Mouse (Mus musculus): Measurements from ENCODE around the gene Cdhr3. TPM values are rescaled to one million over a fixed set of nuclear protein-coding genes. Genes with fewer than 3 reads are reported as not detected.

The Cdhr3 gene
- total and polyA plus RNA-seq, 3 experiments, result not detected

DNA sequence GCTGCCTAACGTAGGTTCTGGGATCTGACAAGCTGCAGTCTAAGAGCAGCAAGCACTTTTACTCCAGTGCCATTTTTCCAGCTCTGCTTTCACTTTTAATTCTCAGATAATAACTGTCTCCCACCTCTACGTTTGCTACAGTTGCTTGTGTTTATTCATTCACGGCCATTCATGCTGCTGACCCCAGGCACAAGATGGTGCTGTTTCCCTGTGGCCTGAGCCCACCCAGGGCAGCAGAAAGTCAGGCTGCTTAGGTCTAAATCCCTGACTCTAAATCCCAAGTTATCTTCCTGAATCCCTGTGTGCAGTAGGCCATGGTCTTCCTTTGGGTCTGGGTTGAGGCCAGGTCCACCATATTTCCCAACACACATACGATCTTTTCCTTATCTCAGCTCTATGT is 26.3 kb downstream of the Cdhr3 start:
- no peaks in the 10 kb centered on the region for H3K79me2 ChIP-seq (ENCODE audit: control insufficient read depth, insufficient read depth, low read length, poor library complexity)
- no peak for DNase-seq (ENCODE audit: low read depth, low spot score)

DNA sequence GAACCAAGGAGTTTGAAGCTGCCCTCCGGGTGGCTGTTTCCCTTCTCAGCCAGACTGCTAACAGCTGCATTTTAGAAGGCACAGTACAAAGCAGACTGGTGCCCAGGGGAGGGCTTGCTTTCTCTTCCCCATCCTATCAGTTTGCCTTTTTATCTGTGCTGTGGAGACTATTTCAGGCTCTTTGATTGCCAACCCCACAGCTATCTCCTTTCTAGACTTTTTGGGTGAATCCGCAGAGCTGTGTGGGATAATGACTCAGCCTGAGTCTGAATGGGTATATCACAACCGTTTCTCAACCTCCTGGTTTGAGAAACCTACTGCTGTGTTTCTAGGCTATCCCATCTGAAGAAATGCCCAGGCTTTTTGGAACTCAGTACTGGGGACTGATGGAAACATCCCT is 27.5 kb downstream of the Cdhr3 start:
- peak; percentile 58; the same call in 1 of the 2 replicates for TF ChIP-seq TBP (IDR thresholded peaks at IDR 0.05; ENCODE audit: low read depth, low read length)
- no peak for TF ChIP-seq CTCF (IDR thresholded peaks at IDR 0.05 in 2 of 3, conservative IDR thresholded peaks at IDR 0.05 in 1 of 3; ENCODE audit: control insufficient read depth in 1 of 3, insufficient read depth in 1 of 3, low read depth in 2 of 3, low read length in 3 of 3, poor library complexity in 1 of 3, severe bottlenecking in 1 of 3)
- no peak for TF ChIP-seq CHD2 (IDR thresholded peaks at IDR 0.05; ENCODE audit: low read length)
- TF ChIP-seq TCF12 (IDR thresholded peaks at IDR 0.05; ENCODE audit: low read depth, low read length), result peak; percentile 34; the same call in 1 of the 2 replicates
- no peak for TF ChIP-seq ELF1 (IDR thresholded peaks at IDR 0.05; ENCODE audit: low read depth, low read length)
- peak; percentile 63 for TF ChIP-seq GATA1 (IDR thresholded peaks at IDR 0.05; ENCODE audit: low read depth, low read length)
- TF ChIP-seq RCOR1 (IDR thresholded peaks at IDR 0.05; ENCODE audit: low read depth, low read length), result peak; percentile 64; the same call in 1 of the 2 replicates
- TF ChIP-seq MYC (IDR thresholded peaks at IDR 0.05; ENCODE audit: low read depth, low read length), result no peak
- TF ChIP-seq ETS1 (IDR thresholded peaks at IDR 0.05; ENCODE audit: low read depth, low read length), result peak; percentile 50; the same call in 1 of the 2 replicates
- peak; percentile 52 to 54; a peak in 3 of 4 replicates for TF ChIP-seq EP300 (IDR thresholded peaks at IDR 0.05; ENCODE audit: low read depth in 1 of 2, low read length in 2 of 2)
- peak; percentile 56; the same call in 1 of the 2 replicates for TF ChIP-seq MEF2A (IDR thresholded peaks at IDR 0.05; ENCODE audit: extremely low read depth, insufficient replicate concordance, low read depth, low read length, poor library complexity, severe bottlenecking)
- H3K4me1 ChIP-seq (ENCODE audit: control insufficient read depth in 1 of 2, insufficient read depth in 2 of 2, low read length in 2 of 2), result peaks cover 8 to 22% of the 10 kb centered on the region in 2 experiments

More for the DNA sequence above, 26.3 kb downstream of the Cdhr3 start:
- Histone ChIP-seq H3K36me3 (ENCODE audit: control insufficient read depth in 1 of 2, insufficient read depth in 2 of 2, low read length in 2 of 2) (peaks cover 0 to 5% of the 10 kb centered on the region in 2 experiments; a peak in 1 of 4 replicates), H3K9ac (ENCODE audit: control insufficient read depth, low read depth, low read length, poor library complexity, severe bottlenecking) (no peak overlapping the region), H3K27me3 (ENCODE audit: control insufficient read depth in 1 of 2, insufficient read depth in 2 of 2, low read length in 2 of 2) (no peaks in the 10 kb centered on the region), H3K9me3 (replicated peaks; ENCODE audit: insufficient read depth, low read length) (no peaks in the 10 kb centered on the region), H3K4me3 (ENCODE audit: control insufficient read depth in 1 of 2, insufficient read depth in 1 of 2, low read depth in 2 of 2, low read length in 2 of 2) (no peak overlapping the region), H3K27ac (ENCODE audit: control insufficient read depth, low read depth, low read length) (no peak overlapping the region), H3K4me1 (ENCODE audit: control insufficient read depth in 1 of 2, insufficient read depth in 2 of 2, low read length in 2 of 2) (peaks cover 8 to 22% of the 10 kb centered on the region in 2 experiments)
- TF ChIP-seq USF2 (IDR thresholded peaks at IDR 0.05; ENCODE audit: borderline replicate concordance in 1 of 2, insufficient read depth in 1 of 2, low read depth in 1 of 2, low read length in 2 of 2) (no peak), CTCF (IDR thresholded peaks at IDR 0.05 in 2 of 3, conservative IDR thresholded peaks at IDR 0.05 in 1 of 3; ENCODE audit: control insufficient read depth in 1 of 3, insufficient read depth in 1 of 3, low read depth in 2 of 3, low read length in 3 of 3, poor library complexity in 1 of 3, severe bottlenecking in 1 of 3) (peak in 1 of 3 experiments; percentile 5; a peak in 1 of 6 replicates), POLR2A (IDR thresholded peaks at IDR 0.05; ENCODE audit: control insufficient read depth in 1 of 2, insufficient read depth in 1 of 2, low read depth in 1 of 2, low read length in 2 of 2, poor library complexity in 1 of 2) (no peak), RCOR1 (IDR thresholded peaks at IDR 0.05; ENCODE audit: low read depth, low read length) (no peak), ZMIZ1 (IDR thresholded peaks at IDR 0.05; ENCODE audit: low read depth, low read length) (no peak), ETS1 (IDR thresholded peaks at IDR 0.05; ENCODE audit: low read depth, low read length) (no peak), SMC3 (IDR thresholded peaks at IDR 0.05; ENCODE audit: low read depth, low read length) (0 out of 2 replicates have a peak, but pooled peaks have one; percentile 12), RAD21 (IDR thresholded peaks at IDR 0.05; ENCODE audit: low read depth, low read length) (peak; percentile 5), POLR2AphosphoS5 (IDR thresholded peaks at IDR 0.05; ENCODE audit: borderline replicate concordance, low read depth, low read length) (no peak), CHD2 (IDR thresholded peaks at IDR 0.05; ENCODE audit: low read length) (no peak), GABPA (IDR thresholded peaks at IDR 0.05; ENCODE audit: low read depth, low read length) (no peak)

More for the DNA sequence above, 27.5 kb downstream of the Cdhr3 start:
- no peak overlapping the region for H3K4me3 ChIP-seq (ENCODE audit: control insufficient read depth in 1 of 2, insufficient read depth in 1 of 2, low read depth in 2 of 2, low read length in 2 of 2)
- H3K27ac ChIP-seq (ENCODE audit: control insufficient read depth, low read depth, low read length), result no peak overlapping the region
- H3K79me2 ChIP-seq (ENCODE audit: control insufficient read depth, insufficient read depth, low read length, poor library complexity), result no peaks in the 10 kb centered on the region
- H3K36me3 ChIP-seq (ENCODE audit: control insufficient read depth in 1 of 2, insufficient read depth in 2 of 2, low read length in 2 of 2), result peaks cover 0 to 5% of the 10 kb centered on the region in 2 experiments; a peak in 1 of 4 replicates
- no peaks in the 10 kb centered on the region; a peak in 1 of 4 replicates for H3K27me3 ChIP-seq (ENCODE audit: control insufficient read depth in 1 of 2, insufficient read depth in 2 of 2, low read length in 2 of 2)
- DNase-seq (ENCODE audit: low read depth, low spot score), result peak; percentile 45
- H3K9ac ChIP-seq (ENCODE audit: control insufficient read depth, low read depth, low read length, poor library complexity, severe bottlenecking), result no peak overlapping the region
- H3K9me3 ChIP-seq (replicated peaks; ENCODE audit: insufficient read depth, low read length), result no peaks in the 10 kb centered on the region

Data from MEL (cell line).